Mouse (Mus musculus): ENCODE results near the gene H1fnt.

GRCm38 (mm10) chr15:98286418-98286817, 29.3 kb upstream of the H1fnt start:
- TF ChIP-seq CTCF (conservative IDR thresholded peaks at IDR 0.05 in 1 of 2, IDR thresholded peaks at IDR 0.05 in 1 of 2; ENCODE audit: low read depth in 2 of 2, low read length in 2 of 2) = no peak
- TF ChIP-seq JUN (IDR thresholded peaks at IDR 0.05; ENCODE audit: insufficient read depth, low read depth, low read length) = no peak
- TF ChIP-seq TBP (conservative IDR thresholded peaks at IDR 0.05; ENCODE audit: low read depth, low read length) = no peak
- no peak for TF ChIP-seq USF1 (IDR thresholded peaks at IDR 0.05; ENCODE audit: low read depth, low read length)

All from CH12.LX (cell line).